Mouse (Mus musculus): Measurements from ENCODE around the gene Izumo4.

Gene Izumo4

GRCm38 (mm10) chr10:80666837-80667412, 35.1 kb upstream of the Izumo4 start:
- in situ Hi-C loops (cut with MboI; ENCODE audit: low pct_unique_long_range_greater_than_20kb in 1 of 2, low sequenced_read_pairs in 2 of 2, unreplicated experiment in 1 of 2), result no loop called here

DNA sequence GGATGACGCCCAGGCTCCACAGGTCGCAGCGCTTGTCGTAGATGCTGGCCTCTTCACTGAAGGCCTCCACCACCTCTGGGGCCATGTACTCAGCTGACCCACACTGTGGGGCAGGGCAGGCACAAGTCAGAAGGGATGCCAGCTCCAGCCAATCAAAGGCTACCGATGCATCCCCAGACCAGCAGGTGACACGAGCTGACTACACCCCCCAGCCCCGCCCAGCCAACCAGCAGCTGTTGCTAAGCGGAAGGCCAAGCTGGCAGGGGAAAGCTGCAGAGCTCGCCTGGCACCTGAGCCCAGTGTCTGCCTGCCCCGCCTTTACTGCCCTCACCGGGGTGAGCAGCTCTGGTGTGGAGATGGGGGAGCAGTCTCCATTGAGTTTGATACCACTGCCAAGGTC, 33.4 kb upstream of the Izumo4 start:
- in situ Hi-C loops (cut with MboI; ENCODE audit: low pct_unique_long_range_greater_than_20kb in 1 of 2, low sequenced_read_pairs in 2 of 2, unreplicated experiment in 1 of 2), result no loop called here

- in situ Hi-C loops (cut with MboI; ENCODE audit: low pct_unique_long_range_greater_than_20kb in 1 of 2, low sequenced_read_pairs in 2 of 2, unreplicated experiment in 1 of 2), result no loop called here
Observed at GRCm38 (mm10) chr10:80669018-80669417, 33.0 kb upstream of the Izumo4 start.

DNA sequence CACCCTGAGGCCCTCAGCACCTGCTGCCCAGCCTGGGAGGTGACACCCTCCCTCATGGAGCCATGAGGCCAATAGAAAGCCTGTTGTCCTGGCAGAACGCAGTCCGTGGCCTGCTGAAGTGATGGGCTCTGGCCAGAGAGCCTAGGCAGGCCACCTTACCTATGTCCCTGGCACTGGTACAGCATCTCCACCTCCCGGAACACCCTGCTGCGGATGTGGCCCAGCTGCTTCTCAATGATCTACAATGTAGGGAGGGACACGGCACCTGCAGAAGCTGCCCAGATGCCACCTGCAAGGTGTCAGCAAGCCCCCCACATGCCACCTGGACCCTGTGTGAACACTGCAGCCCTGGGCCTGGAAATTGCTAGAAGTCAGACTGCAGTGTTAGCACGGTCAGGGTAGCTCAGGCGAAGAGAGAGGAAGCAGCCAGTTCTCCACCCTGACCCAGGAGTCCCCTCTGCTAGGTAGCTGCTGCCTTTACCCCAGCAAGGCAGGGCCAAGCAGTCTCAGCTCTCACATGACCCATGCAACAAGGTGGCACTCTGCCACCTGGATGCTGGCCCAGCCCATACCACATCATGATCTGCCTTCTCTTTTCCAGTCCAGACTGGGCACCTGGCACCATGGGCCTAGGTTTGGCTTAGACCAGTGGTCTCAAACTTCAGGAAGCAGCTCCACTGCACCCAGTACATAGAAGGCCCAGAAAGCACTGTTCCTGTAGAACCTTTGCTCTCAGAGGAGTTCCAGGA, 32.1 kb upstream of the Izumo4 start:
- in situ Hi-C loops (cut with MboI; ENCODE audit: low pct_unique_long_range_greater_than_20kb in 1 of 2, low sequenced_read_pairs in 2 of 2, unreplicated experiment in 1 of 2), result no loop called here

- in situ Hi-C loops (cut with MboI; ENCODE audit: low pct_unique_long_range_greater_than_20kb in 1 of 2, low sequenced_read_pairs in 2 of 2, unreplicated experiment in 1 of 2), result no loop called here
Observed at GRCm38 (mm10) chr10:80670531-80670930, 31.5 kb upstream of the Izumo4 start.

DNA sequence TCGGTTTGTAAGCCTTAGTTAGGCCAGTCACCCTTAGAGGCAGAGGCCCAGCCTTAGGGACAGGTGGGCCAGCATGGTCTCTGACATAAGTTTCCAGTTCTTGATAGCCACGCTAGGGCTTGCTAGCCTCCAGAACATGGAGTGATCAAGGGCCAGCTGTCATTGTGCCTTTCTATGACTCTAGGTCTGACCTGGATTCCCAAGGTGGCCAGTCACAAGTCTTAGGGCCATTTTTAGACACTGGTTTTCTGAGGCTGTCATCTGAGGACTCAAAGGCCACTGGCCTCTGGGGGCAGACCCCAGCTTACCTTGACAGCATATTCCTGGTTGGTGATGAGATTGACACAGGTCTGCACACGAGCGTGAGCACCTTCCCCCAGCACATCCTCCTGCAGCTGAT, 30.7 kb upstream of the Izumo4 start:
- in situ Hi-C loops (cut with MboI; ENCODE audit: low pct_unique_long_range_greater_than_20kb in 1 of 2, low sequenced_read_pairs in 2 of 2, unreplicated experiment in 1 of 2), result no loop called here

- in situ Hi-C loops (cut with MboI; ENCODE audit: low pct_unique_long_range_greater_than_20kb in 1 of 2, low sequenced_read_pairs in 2 of 2, unreplicated experiment in 1 of 2), result no loop called here
Observed at GRCm38 (mm10) chr10:80671936-80672690, 29.9 kb upstream of the Izumo4 start.

- in situ Hi-C loops (cut with MboI; ENCODE audit: low pct_unique_long_range_greater_than_20kb in 1 of 2, low sequenced_read_pairs in 2 of 2, unreplicated experiment in 1 of 2), result no loop called here
Observed at GRCm38 (mm10) chr10:80673690-80674089, 28.3 kb upstream of the Izumo4 start.

DNA sequence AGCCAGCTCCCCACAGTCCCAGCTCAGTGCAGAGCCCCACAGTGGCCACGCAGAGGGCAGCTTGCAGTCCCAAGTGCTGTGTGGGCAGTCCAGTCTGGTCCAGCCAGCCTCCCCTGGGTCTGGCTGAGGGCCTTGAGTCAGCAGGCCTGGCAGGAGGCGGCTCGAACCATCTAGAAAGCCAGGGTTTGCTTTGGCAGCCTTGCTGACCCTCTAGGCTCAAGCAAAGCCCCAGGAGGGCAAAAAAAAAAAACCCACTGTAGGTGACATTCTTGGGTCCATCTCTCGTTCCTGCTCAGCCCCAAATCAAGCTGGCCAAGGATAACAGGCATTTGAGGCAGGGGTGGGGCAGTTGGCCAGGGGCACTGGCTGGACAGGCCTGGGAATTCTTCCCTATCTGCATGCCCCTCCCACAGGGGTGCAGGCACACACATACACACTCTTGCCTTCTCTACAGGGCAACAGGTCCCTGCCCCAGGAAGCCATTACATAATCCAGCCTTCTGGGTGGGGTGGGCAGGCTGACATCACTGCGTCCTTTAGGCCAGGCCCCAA, 27.7 kb upstream of the Izumo4 start:
- in situ Hi-C loops (cut with MboI; ENCODE audit: low pct_unique_long_range_greater_than_20kb in 1 of 2, low sequenced_read_pairs in 2 of 2, unreplicated experiment in 1 of 2), result no loop called here

DNA sequence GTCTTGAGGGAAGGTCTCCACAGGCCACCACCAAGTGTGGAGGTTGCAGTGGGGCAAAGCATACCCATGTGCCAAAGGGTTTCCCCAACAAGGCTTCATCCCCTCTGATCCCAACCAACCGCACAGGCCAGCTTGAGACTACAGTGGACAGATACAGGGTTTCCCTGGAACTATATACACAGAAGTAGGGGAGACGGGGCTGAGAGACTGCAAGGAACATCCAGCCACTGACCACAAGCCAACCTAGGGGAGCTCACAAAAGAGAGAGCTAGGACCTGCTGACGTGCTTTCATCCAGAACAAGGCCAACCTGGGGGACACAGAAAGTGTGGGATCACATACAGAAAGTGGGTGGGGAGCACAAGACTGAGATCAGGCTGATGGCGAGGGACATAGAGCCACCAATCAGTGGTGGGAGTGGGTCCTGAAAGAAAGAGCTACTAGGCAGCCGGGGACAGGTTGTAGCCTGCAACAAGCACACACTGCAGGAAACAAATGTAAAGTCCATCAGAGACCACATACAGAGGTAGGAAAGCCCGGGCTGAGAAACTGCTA, 27.1 kb upstream of the Izumo4 start:
- in situ Hi-C loops (cut with MboI; ENCODE audit: low pct_unique_long_range_greater_than_20kb in 1 of 2, low sequenced_read_pairs in 2 of 2, unreplicated experiment in 1 of 2), result no loop called here

DNA sequence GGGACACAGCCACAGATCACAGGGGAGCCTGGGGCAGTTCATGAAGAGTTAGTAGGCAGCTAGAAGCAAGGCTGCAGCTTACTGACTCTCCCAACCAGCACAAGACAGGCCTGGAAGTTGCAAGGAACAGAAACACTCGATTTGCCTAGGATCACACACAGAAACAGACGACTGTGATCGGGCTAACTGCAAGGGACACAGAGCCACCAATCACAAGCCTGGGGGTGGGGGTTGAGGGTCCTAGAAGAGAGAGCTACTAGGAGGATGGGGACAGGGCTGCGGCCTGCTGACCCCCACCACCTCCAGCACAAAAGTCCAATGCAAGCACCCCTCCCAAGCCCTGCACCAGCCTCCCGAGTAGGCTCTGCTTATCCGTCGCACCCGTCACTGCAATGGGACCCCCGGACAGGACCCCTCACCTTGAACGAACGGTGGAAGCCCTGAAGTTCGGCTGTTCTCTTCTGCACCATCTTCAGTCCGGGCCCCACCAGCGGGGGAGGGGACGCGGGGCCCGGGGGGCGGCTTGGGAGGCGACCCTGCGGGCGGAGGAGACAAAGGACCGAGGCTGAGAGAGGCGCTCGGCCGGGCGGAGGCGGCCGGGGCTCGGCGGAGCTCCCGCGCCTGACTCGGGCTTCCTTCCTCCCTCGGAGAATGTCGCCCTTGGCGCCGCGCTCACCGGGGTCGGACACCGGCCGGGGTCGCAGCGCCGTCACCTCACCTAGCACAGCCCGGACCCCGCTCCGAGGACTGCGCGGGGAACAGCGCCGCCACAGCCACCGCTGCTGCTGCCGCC, 26.4 kb upstream of the Izumo4 start:
- in situ Hi-C loops (cut with MboI; ENCODE audit: low pct_unique_long_range_greater_than_20kb in 1 of 2, low sequenced_read_pairs in 2 of 2, unreplicated experiment in 1 of 2), result no loop called here

- in situ Hi-C loops (cut with MboI; ENCODE audit: low pct_unique_long_range_greater_than_20kb in 1 of 2, low sequenced_read_pairs in 2 of 2, unreplicated experiment in 1 of 2), result no loop called here
Observed at GRCm38 (mm10) chr10:80676198-80676928, 25.6 kb upstream of the Izumo4 start.

DNA sequence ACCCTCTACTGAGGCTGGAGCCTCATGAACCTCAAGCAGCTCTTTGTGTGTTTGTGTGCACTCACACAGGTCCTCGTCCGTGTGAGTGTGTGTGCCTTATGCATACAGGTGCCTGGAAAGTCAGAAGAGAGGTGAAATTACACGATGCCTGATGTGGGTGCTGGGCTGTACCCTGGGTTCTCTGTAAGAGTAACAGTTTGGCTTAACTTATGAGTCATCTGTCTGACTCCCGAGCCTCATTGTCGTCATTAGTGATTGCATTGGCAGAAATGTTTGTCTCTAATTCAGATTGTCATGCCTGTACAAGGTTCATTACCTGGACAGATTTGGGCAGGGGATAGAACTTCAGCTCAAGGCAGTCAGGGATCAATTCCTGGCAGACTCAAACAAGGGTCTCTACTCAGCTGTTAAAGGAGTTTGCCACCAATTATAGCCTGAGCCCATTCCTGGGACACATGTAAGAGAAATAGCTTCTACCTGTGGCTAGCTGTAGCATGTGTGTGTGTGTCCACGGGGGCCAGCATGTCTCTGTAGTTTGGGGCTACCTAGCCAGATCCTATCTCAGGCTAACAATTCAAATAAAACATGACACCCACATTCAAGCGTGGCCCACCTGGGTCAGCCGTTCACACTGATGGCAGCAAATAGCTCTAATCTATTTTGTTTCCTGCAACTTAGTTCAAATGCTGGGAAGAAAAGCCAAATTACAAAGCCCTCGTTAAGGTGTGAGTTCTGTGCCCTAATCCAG, 24.7 kb upstream of the Izumo4 start:
- in situ Hi-C loops (cut with MboI; ENCODE audit: low pct_unique_long_range_greater_than_20kb in 1 of 2, low sequenced_read_pairs in 2 of 2, unreplicated experiment in 1 of 2), result no loop called here

GRCm38 (mm10) chr10:80677942-80678436, 24.0 kb upstream of the Izumo4 start, which contains the start of gene Mknk2:
Gene Mknk2, minus strand, starts transcription at chr10:80678112.
- in situ Hi-C loops (cut with MboI; ENCODE audit: low pct_unique_long_range_greater_than_20kb in 1 of 2, low sequenced_read_pairs in 2 of 2, unreplicated experiment in 1 of 2), result no loop called here

DNA sequence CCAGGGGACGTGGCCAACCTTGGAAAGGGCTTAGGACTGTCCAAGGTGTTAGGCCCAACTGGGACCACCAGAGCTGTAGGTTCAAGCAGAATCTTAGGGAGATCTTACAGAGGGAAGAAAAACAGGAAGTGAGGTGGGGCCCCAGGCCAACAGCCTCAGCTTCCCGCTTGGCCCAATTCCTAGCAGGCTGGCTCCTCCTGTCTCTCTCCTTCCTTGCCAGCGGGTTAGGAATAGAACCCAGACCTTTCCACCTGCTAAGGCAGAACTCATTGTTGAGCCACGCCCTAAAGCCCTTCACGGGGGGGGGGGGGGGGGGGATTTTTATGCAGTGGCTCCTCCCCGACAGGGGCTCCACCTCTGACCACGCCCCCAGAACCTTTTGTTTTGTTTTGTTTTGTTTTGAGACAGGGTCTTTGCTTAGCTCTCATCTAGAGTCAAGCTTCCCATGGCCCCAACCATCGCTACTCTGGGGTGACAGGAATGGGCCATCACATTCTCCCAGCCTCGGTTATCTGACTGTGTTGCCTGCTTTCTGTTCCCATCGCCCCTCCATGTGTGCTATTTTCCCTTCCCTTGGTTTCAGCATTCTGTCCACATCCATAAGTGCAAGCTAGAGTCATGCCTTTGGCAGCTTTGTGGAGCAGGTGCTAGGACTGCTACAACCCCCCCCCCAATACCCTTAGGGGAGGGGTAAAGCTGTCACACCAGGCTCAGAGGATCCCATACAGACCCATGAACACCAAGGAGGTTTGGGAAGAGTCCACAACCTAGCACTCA, 23.2 kb upstream of the Izumo4 start:
- in situ Hi-C loops (cut with MboI; ENCODE audit: low pct_unique_long_range_greater_than_20kb in 1 of 2, low sequenced_read_pairs in 2 of 2, unreplicated experiment in 1 of 2), result no loop called here

- in situ Hi-C loops (cut with MboI; ENCODE audit: low pct_unique_long_range_greater_than_20kb in 1 of 2, low sequenced_read_pairs in 2 of 2, unreplicated experiment in 1 of 2), result loop anchor here (5.0 to 10.0 kb wide), 2 partner anchors 102 to 105 kb away; partner anchors contain the start of gene Klf16 (in 2 of the 2)
Observed at GRCm38 (mm10) chr10:80679556-80680259, 22.3 kb upstream of the Izumo4 start.

Data from mouse embryonic stem cell (cell line).